Comparison of ENCODE assay signal across 9 mouse cellular contexts in the genomic region with DNA sequence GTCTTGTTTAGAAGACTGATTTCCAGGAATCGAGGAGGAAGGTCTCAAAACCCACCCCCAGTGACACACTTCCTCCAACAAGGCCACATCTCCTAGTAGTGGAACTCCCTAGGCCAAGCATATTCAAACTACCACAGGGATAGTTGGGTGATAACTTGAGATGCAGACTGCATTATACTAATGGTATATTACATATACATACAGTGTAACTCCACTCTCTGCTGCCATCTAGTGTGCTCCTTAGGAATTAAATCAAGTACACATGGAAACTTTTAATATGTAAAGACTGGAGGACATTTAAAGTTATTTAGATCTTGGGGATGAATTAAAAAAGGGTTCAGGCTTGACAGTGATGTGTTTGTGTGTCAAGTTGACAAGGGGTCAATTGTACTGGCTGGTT. TPM values are rescaled to one million over a fixed set of nuclear protein-coding genes. Genes with fewer than 3 reads are reported as not detected.
DNase-seq lines count a peak whose midpoint lies in the region; ATAC-seq and TF ChIP-seq lines count a peak whose summit lies in the region.
"Had no signal": no experiment of that assay in that cellular context is flagged by ENCODE, and none has a peak within 500 bp of the region (broad histone marks: within the 10 kb centered on the region; RNA-seq: fewer than 3 reads in every experiment).

No protein-coding gene starts in this region.

- no peak for TF ChIP-seq POLR2A in MEL (IDR thresholded peaks at IDR 0.05; ENCODE audit: control insufficient read depth in 1 of 2, insufficient read depth in 1 of 2, low read depth in 1 of 2, low read length in 2 of 2, poor library complexity in 1 of 2)

- intact Hi-C loops in left cerebral cortex, postnatal 36 days (cut with DNase I): no loop called here

- no peak for DNase-seq in layer of hippocampus, adult 2 months (ENCODE audit: low spot score in 2 of 2)
- no peak for DNase-seq in layer of hippocampus, adult 18-20 months (ENCODE audit: low spot score in 2 of 2)
- peak; percentile 76 for DNase-seq in MEL (ENCODE audit: low read depth, low spot score)
- DNase-seq in gastrocnemius, adult 18-20 months (ENCODE audit: low spot score): no peak
- no peak for DNase-seq in left cerebral cortex, postnatal 36 days (ENCODE audit: low spot score in 2 of 2)
- no peak for DNase-seq in natural killer cell, adult 2 months (ENCODE audit: low spot score in 2 of 2)

- no peaks in the 10 kb centered on the region for H3K4me1 ChIP-seq in MEL (ENCODE audit: control insufficient read depth in 1 of 2, insufficient read depth in 2 of 2, low read length in 2 of 2)
- no peaks in the 10 kb centered on the region for H3K4me1 ChIP-seq in forebrain, embryonic 12.5 days

- no peaks in the 10 kb centered on the region for H3K9me3 ChIP-seq in MEL (replicated peaks; ENCODE audit: insufficient read depth, low read length)
- H3K9me3 ChIP-seq in forebrain, embryonic 12.5 days: no peaks in the 10 kb centered on the region

- no peaks in the 10 kb centered on the region for H3K79me2 ChIP-seq in MEL (ENCODE audit: control insufficient read depth, insufficient read depth, low read length, poor library complexity)

- H3K36me3 ChIP-seq in MEL (ENCODE audit: control insufficient read depth in 1 of 2, insufficient read depth in 2 of 2, low read length in 2 of 2): peaks cover 0 to 11% of the 10 kb centered on the region in 2 experiments; a peak in 3 of 4 replicates
- H3K36me3 ChIP-seq in forebrain, embryonic 12.5 days (replicated peaks): peaks cover 13% of the 10 kb centered on the region

- peak; percentile 31 for TF ChIP-seq RAD21 in MEL (IDR thresholded peaks at IDR 0.05; ENCODE audit: low read depth, low read length)

- no peaks in the 10 kb centered on the region for H3K27me3 ChIP-seq in MEL (ENCODE audit: control insufficient read depth in 1 of 2, insufficient read depth in 2 of 2, low read length in 2 of 2)
- no peaks in the 10 kb centered on the region for H3K27me3 ChIP-seq in forebrain, embryonic 12.5 days

- H3K27ac ChIP-seq in layer of hippocampus, adult 2 months: no peak overlapping the region
- H3K27ac ChIP-seq in MEL (ENCODE audit: control insufficient read depth, low read depth, low read length): no peak overlapping the region
- no peak overlapping the region for H3K27ac ChIP-seq in forebrain, embryonic 12.5 days
- H3K27ac ChIP-seq: macrophage had no signal

- no peak overlapping the region for H3K4me2 ChIP-seq in forebrain, embryonic 12.5 days

- no peak for TF ChIP-seq EP300 in MEL (IDR thresholded peaks at IDR 0.05; ENCODE audit: low read depth in 1 of 2, low read length in 2 of 2)

- ATAC-seq in forebrain, embryonic 12.5 days (ENCODE audit: low FRiP score): 0 out of 2 replicates have a peak, but pooled peaks have one; percentile 46
- ATAC-seq in megakaryocyte-erythroid progenitor cell, adult 5-6 weeks (replicated peaks; ENCODE audit: low FRiP score, low TSS enrichment, poor library complexity, severe bottlenecking): peak; percentile 64; the same call in 1 of the 2 replicates

- WGBS in forebrain, embryonic 12.5 days: 96% methylated on average over 1 of the region's 1 CpGs

- peak; percentile 78 for TF ChIP-seq CTCF in layer of hippocampus, adult 2 months (conservative IDR thresholded peaks at IDR 0.05)
- peak in 2 of 3 experiments; percentile 67 to 71; a peak in 4 of 6 replicates for TF ChIP-seq CTCF in MEL (IDR thresholded peaks at IDR 0.05 in 2 of 3, conservative IDR thresholded peaks at IDR 0.05 in 1 of 3; ENCODE audit: control insufficient read depth in 1 of 3, insufficient read depth in 1 of 3, low read depth in 2 of 3, low read length in 3 of 3, poor library complexity in 1 of 3, severe bottlenecking in 1 of 3)

- no peak overlapping the region for H3K9ac ChIP-seq in MEL (ENCODE audit: control insufficient read depth, low read depth, low read length, poor library complexity, severe bottlenecking)
- H3K9ac ChIP-seq in forebrain, embryonic 12.5 days: no peak overlapping the region

- H3K4me3 ChIP-seq in layer of hippocampus, adult 2 months: no peak overlapping the region
- H3K4me3 ChIP-seq in MEL (ENCODE audit: control insufficient read depth in 1 of 2, insufficient read depth in 1 of 2, low read depth in 2 of 2, low read length in 2 of 2): no peak overlapping the region
- no peak overlapping the region for H3K4me3 ChIP-seq in forebrain, embryonic 12.5 days (replicated peaks)

TF ChIP-seq in MEL, 35 proteins besides CTCF, POLR2A, EP300 and RAD21:
- TF ChIP-seq MYC (IDR thresholded peaks at IDR 0.05; ENCODE audit: low read depth, low read length) (0 out of 2 replicates have a peak, but pooled peaks have one; percentile 53), MAZ (IDR thresholded peaks at IDR 0.05; ENCODE audit: low read depth, low read length) (no peak), MEF2A (IDR thresholded peaks at IDR 0.05; ENCODE audit: extremely low read depth, insufficient replicate concordance, low read depth, low read length, poor library complexity, severe bottlenecking) (no peak), USF2 (IDR thresholded peaks at IDR 0.05; ENCODE audit: borderline replicate concordance in 1 of 2, insufficient read depth in 1 of 2, low read depth in 1 of 2, low read length in 2 of 2) (no peak), SMC3 (IDR thresholded peaks at IDR 0.05; ENCODE audit: low read depth, low read length) (peak; percentile 42), UBTF (IDR thresholded peaks at IDR 0.05; ENCODE audit: borderline replicate concordance, insufficient read depth, low read depth, low read length) (no peak), ZMIZ1 (IDR thresholded peaks at IDR 0.05; ENCODE audit: low read depth, low read length) (no peak), BHLHE40 (IDR thresholded peaks at IDR 0.05; ENCODE audit: borderline replicate concordance, low read depth, low read length) (no peak)

RNA-seq across cellular contexts. Expression of a gene that starts 34.8 kb away (rescaled TPM):
- total RNA-seq in layer of hippocampus, adult 2 months (2021): under 1 TPM; 0.91 to 0.97 TPM
- total RNA-seq in layer of hippocampus, adult 18-20 months (2021): 1 to 10 TPM in 1 of 2 experiments, under 1 TPM in 1; 0.89 to 1.7 TPM
- not detected in 2 replicates for total RNA-seq in MEL (2012; rRNA removed)
- under 1 TPM in 1 of 2 experiments, not detected in 1; 0.04 TPM for polyA plus RNA-seq in MEL (2012; ENCODE audit: insufficient read depth in 1 of 2, insufficient read length in 2 of 2, low read depth in 1 of 2, low replicate concordance in 2 of 2, missing spikeins in 1 of 2)
- polyA plus RNA-seq in forebrain, embryonic 12.5 days (2016; fragmentation: Nextera tagmentation; extraction: Ambion mirVana): not detected in 2 replicates
- not detected in 2 replicates for total RNA-seq in megakaryocyte-erythroid progenitor cell, adult 5-6 weeks (2014; fragmentation: Nextera tagmentation)
- total RNA-seq in megakaryocyte-erythroid progenitor cell, adult 5-6 weeks (2017): not detected in 2 replicates
- total RNA-seq in gastrocnemius, adult 18-20 months (2021): 10 to 100 TPM; 18.6 to 19.4 TPM
- 1 to 10 TPM; 1.4 to 2.6 TPM for total RNA-seq in left cerebral cortex, postnatal 36 days (2021)
- polyA plus RNA-seq: macrophage had no signal

RNA-seq across cellular contexts. Expression of a gene that starts 38.0 kb away (rescaled TPM):
- 100 to 1,000 TPM; 131 to 137 TPM for total RNA-seq in layer of hippocampus, adult 2 months (2021)
- 100 to 1,000 TPM; 129 to 132 TPM for total RNA-seq in layer of hippocampus, adult 18-20 months (2021)
- 56.7 and 60.2 TPM in 2 replicates for total RNA-seq in MEL (2012; rRNA removed)
- 100 to 1,000 TPM in 1 of 2 experiments, 10 to 100 TPM in 1; 85.3 to 507 TPM for polyA plus RNA-seq in MEL (2012; ENCODE audit: insufficient read depth in 1 of 2, insufficient read length in 2 of 2, low read depth in 1 of 2, low replicate concordance in 2 of 2, missing spikeins in 1 of 2)
- 236 and 246 TPM in 2 replicates for polyA plus RNA-seq in forebrain, embryonic 12.5 days (2016; fragmentation: Nextera tagmentation; extraction: Ambion mirVana)
- 93.1 and 132 TPM in 2 replicates for total RNA-seq in megakaryocyte-erythroid progenitor cell, adult 5-6 weeks (2014; fragmentation: Nextera tagmentation)
- total RNA-seq in megakaryocyte-erythroid progenitor cell, adult 5-6 weeks (2017): 94.5 and 99.9 TPM in 2 replicates
- total RNA-seq in gastrocnemius, adult 18-20 months (2021): 100 to 1,000 TPM; 138 to 142 TPM
- 100 to 1,000 TPM; 157 to 164 TPM for total RNA-seq in left cerebral cortex, postnatal 36 days (2021)

Comparison
In these comparisons a context has a peak if more than half of its experiments do, and no peak if none do; other contexts are left out.
1. RNA of a gene that starts 34.8 kb away (total RNA-seq): 18.6 to 19.4 TPM in gastrocnemius, adult 18-20 months; 1.4 to 2.6 TPM in left cerebral cortex, postnatal 36 days, 0.89 to 1.7 TPM in layer of hippocampus, adult 18-20 months, 0.91 to 0.97 TPM in layer of hippocampus, adult 2 months, not detected in MEL and not detected in megakaryocyte-erythroid progenitor cell, adult 5-6 weeks; every median in the first group is over 4 times any median in the second.